Mouse (Mus musculus) layer of hippocampus, adult 11-12 months (tissue): ENCODE measurements around the gene H2-DMa.

Source experiments
- DNase-seq: peaks from one replicate; pipeline ENCODE4 v3.0.0; 2022; ENCODE audit warnings: low spot score

H2-DMa gene

GRCm38 (mm10) chr17:34119249-34120179 is at the start of gene H2-DMa:
Gene H2-DMa, plus strand, starts transcription at chr17:34119541.
- DNase-seq = peak; percentile 99

DNA sequence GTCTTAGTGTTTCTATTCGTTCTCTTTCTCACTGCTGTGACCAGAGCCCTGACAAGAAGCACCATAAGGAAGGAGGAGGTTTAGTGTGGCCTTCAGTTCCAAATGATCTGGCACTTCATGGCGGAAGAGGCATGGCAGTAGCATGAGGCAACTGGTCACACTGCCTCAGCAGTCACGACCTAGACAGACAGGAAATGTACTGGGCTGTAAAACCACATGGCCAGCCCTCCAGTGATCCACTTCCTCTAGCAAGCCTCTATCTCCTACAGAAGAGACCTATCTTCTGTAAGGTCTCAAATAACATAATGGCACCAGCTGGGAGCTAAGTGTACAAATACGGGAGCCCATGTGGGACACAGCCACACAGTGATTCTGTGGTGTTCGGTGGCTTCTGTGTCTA is 47.2 kb upstream of the H2-DMa start:
- DNase-seq = no peak

- DNase-seq = peak; percentile 84
Measured at GRCm38 (mm10) chr17:34075271-34075670, 44.1 kb upstream of the H2-DMa start.

- peak; percentile 78 for DNase-seq
Measured at GRCm38 (mm10) chr17:34077549-34077948, 41.8 kb upstream of the H2-DMa start.

- DNase-seq = no peak
Measured at GRCm38 (mm10) chr17:34078148-34078547, 41.2 kb upstream of the H2-DMa start.

DNA sequence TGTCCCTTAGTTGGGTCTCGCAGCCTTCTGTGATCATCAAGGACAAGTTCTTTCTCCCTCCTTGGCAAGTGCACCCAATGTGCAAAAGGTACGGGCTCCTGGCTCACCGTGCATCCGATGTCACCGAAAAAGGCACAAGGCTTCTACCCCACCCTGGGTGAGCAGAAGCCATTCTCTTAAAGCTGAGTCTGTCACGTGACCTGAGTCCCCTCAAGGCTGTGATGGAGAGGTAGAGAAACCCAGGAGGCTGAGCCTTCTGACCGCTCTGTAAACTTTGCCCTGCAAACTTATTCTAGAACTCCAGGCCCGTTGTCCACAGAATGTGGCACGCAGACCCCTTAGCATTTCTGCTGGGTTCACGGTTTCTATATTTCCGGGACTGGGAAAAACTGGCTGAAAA is 40.3 kb upstream of the H2-DMa start:
- no peak for DNase-seq

GRCm38 (mm10) chr17:34079621-34080020 is 39.7 kb upstream of the H2-DMa start:
- peak; percentile 45 for DNase-seq

DNA sequence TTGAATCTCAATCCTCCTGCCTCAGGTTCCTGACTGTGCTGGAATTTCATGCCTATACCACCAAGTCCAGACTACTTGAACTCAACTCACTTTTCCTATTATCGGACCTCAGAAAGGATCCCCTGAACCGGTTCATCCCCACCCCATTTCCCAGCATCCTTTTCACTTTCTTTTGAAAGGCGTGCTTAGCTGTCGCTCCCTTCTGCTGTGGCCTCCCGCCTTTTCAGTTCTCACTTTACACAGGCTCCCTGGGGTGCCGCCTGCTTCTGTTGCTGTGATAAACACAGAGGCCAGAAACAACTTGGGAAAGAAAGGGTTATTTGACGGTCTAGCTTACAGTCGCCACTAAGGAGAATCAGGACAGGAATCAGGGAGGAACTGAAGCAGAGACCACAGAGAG is 36.2 kb upstream of the H2-DMa start:
- DNase-seq = no peak

GRCm38 (mm10) chr17:34087386-34087785 is 32.0 kb upstream of the H2-DMa start:
- no peak for DNase-seq

DNA sequence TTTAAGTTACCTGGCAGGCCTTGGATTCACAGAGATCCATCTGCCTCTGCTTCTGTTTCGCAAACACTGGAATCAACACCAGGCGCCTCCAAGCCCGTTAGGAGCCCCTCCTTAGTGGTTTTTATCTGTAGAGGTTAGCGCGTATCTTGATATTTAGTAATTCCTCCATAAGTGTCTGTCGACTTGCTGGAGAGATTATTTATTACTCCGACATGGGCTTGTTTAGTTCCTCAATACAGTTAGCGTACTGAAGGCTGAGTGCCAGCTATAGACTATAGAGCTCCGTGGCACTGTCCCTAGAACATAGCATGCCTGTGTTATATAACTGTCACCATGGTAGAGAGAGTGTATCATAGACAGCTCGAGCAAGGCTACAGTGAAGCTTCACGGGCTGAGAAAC is 31.2 kb upstream of the H2-DMa start:
- no peak for DNase-seq

DNA sequence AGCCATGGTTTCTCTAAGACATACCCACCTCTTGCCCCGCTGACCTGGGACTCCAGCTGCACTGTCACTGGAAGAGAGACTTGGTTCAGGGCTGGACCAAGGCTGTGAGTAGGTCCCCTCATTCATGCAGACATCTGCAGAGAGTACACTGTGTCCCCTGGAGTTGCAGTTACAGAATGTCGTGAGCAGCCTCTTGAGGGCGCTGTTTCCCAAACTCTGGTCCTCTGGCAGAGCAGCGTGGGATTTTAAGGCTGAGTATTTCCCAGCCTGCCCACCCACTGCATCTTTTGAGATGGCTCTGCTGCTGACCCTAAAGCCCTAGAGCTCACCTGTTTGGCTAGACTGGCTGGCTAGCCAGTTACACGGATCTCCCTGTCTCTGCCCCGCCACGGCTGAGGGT is 28.4 kb upstream of the H2-DMa start:
- DNase-seq = no peak

DNA sequence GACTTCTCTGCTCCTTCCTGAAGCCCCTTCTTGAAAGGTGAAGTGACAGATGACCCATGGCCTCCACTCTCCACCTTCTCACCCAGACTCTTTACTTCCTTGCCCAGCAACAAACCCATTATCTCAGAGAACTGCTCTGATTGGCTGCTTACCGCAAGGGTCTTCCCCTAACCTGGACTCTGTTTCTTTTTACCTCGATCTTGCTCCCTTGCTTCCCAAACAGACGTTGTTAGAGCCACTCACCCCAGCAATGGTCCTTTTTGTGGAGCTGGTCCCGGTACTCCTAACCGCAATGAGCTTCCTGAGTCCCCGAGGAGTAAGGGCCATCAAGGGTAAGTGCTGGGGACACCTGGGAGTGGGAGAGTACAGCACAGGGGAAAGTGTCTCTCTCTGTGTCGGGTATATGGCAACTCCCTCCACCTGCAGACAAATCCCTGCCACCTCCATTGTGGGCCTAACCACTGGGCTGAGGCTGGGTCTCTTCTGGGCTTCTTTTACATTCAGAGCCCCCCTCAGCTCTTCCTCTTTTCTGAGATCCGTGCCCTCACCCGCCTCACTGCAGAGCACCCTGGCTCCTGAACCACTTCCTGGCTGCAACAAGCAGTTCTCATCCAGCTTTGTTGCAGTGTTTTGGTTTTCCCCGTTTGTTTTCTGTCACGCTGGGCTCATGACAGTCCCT is 27.0 kb upstream of the H2-DMa start, which contains the start of gene H2-Oa:
TSS of gene H2-Oa (plus strand) at position 144 of the 679 bp plus-strand sequence.
- no peak for DNase-seq

GRCm38 (mm10) chr17:34093199-34093874 is 26.0 kb upstream of the H2-DMa start:
- DNase-seq = no peak

DNA sequence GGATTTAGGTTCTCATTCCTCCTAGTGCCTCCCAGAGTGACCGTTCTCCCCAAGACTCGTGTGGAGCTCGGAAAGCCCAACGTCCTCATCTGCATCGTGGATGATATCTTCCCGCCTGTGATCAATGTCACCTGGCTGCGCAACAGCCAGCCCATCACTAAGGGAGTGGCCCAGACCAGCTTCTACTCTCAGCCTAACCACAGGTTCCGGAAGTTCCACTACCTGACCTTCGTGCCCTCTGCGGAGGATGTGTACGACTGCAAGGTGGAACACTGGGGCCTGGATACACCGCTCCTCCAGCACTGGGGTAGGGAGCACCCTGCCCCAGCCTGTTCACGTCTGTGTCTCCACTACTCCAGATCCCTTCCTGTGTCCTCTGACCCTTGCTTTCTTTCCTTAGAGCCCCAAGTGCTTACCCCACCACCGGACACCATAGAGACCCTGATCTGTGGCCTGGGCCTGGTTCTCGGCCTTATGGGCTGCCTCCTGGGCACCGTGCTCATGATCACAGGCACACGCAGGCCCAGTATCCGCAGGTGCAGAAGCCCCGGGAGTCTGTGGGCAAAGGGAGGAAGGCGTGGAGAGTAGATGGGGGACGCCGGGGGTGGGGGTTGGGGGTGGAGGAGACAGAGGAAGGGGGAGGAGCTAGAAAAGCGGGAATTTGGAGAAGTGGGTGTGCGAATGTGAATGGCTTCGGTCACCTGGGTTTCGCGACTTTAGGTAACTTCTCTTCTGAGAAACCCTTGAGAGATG is 24.9 kb upstream of the H2-DMa start:
- DNase-seq = no peak

GRCm38 (mm10) chr17:34096497-34097010 is 22.8 kb upstream of the H2-DMa start:
- no peak for DNase-seq

GRCm38 (mm10) chr17:34097272-34097671 is 22.1 kb upstream of the H2-DMa start:
- DNase-seq = no peak

- DNase-seq = no peak
Measured at GRCm38 (mm10) chr17:34098709-34099479, 20.4 kb upstream of the H2-DMa start.

- no peak for DNase-seq
Measured at GRCm38 (mm10) chr17:34099531-34099930, 19.8 kb upstream of the H2-DMa start.

- no peak for DNase-seq
Measured at GRCm38 (mm10) chr17:34101185-34101584, 18.2 kb upstream of the H2-DMa start.

- DNase-seq = peak; percentile 96
Measured at GRCm38 (mm10) chr17:34101604-34102032, 17.7 kb upstream of the H2-DMa start.

DNA sequence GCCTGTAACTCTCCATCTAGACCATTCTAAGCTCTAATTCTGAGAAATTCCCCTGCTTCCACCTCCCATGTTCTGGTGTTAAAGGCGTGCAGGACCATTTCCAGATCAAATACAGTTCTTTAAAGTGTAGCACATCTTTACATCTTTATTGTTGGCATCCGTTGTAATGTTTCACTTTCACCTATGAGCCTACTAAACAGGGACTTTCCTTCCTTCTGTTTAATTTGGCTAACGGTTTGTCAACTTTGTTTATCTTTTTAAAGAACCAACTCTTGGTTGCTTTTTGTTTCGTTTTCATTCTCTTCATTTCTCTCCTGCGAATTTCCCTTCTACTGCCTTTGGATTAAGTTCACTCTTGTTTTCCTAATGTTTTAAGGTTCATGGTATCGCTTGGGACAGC is 16.5 kb upstream of the H2-DMa start:
- DNase-seq = no peak
